Mouse (Mus musculus) C2C12 (cell line): ENCODE results near the gene Rgma.

Source experiments
- CEBPB ChIP-seq: IDR thresholded peaks from one replicate; pipeline ENCODE4 v1.6.1; 2011; ENCODE audit warnings: low read depth, mild to moderate bottlenecking, control low read depth, moderate library complexity
- CTCF ChIP-seq: IDR thresholded peaks from one replicate; pipeline ENCODE4 v1.5.1; 2011; ENCODE audit not compliant: control insufficient read depth, insufficient read depth, insufficient read length
- FOSL1 ChIP-seq: IDR thresholded peaks from one replicate; pipeline ENCODE4 v1.8.0; 2011; ENCODE audit warnings: mild to moderate bottlenecking, low read length; ENCODE audit not compliant: poor library complexity, insufficient read depth, severe bottlenecking
- MAX ChIP-seq: IDR thresholded peaks from one replicate; pipeline ENCODE4 v1.6.1; 2011; ENCODE audit warnings: mild to moderate bottlenecking, control low read depth
- USF1 ChIP-seq: IDR thresholded peaks from one replicate; pipeline ENCODE4 v1.6.1; 2011; ENCODE audit warnings: low read depth, mild to moderate bottlenecking, control low read depth, moderate library complexity

DNA sequence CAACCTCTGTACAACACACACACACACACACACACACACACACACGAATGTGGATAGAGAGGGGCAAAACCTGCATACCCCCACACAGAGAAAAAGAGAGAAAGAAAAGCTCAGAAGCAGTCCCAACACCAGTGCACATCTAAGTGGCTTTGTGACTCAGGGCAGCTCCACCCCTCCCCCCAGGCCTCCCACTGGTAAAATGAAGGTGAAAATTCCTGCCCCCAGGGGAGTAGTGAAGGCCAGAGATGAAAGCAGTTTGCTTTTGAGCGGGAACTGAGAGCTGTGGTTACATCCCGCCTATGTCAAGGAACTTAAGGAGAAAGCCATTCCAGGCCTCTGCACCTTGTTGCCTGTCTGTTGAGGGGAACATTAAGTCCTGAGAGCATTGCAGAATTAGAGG, 28.2 kb downstream of the Rgma start:
- TF ChIP-seq MAX (no peak), CTCF (no peak), FOSL1 (no peak), USF1 (no peak), CEBPB (no peak)
